Mouse (Mus musculus) embryo, embryonic 11.5 days (tissue): Measurements from ENCODE around the gene Lrrc29.

Source experiments
- DNase-seq: peaks from one replicate; pipeline ENCODE4 v3.0.0-alpha.2; 2012; ENCODE audit warnings: low read depth, low spot score

Lrrc29 gene

GRCm38 (mm10) chr8:105345061-105345975, 19.2 kb upstream of the Lrrc29 start:
- DNase-seq, result no peak

GRCm38 (mm10) chr8:105343791-105344574, 17.9 kb upstream of the Lrrc29 start:
- no peak for DNase-seq

DNA sequence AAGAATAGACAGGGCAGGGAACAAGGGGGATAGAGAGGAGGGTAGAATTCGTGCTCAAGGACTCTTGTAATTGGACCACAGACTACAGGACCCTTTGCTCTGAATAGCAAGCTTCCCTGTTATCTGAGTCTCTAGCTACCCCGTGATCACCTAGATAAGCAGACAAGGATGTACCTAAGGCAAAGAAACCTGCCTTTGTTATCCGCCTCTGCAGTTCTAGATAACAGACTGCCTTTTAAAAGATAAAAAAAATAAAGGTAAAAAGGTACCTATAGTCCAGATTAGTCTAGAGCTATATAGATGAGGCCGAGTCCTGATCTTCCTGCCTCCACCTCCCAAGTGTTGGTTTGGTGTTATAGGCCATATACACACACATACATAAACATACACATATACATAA, 16.7 kb upstream of the Lrrc29 start:
- DNase-seq, result no peak

GRCm38 (mm10) chr8:105341399-105341798, 15.3 kb upstream of the Lrrc29 start:
- no peak for DNase-seq

GRCm38 (mm10) chr8:105339886-105340635, 14.0 kb upstream of the Lrrc29 start:
- DNase-seq, result no peak

DNA sequence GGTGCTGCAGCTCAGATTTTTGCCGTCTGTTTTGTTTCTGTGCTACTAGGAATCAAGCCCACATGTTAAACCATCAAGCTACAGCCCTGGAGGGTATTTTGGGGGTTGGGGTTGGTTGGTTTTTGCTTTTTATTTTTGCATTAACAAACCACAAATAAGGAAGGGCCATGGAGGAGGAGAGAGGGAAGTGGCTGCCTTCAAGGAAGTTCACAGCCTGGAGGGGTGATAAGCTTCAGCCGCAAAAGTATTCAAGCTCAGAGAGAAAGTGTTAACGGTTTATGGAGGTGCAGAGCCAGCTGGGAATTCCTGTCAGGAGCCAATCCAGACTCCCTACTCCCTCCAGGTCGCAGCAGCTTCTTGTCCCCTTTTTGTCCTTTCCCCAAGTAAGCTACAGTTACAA, 12.9 kb upstream of the Lrrc29 start:
- no peak for DNase-seq

DNA sequence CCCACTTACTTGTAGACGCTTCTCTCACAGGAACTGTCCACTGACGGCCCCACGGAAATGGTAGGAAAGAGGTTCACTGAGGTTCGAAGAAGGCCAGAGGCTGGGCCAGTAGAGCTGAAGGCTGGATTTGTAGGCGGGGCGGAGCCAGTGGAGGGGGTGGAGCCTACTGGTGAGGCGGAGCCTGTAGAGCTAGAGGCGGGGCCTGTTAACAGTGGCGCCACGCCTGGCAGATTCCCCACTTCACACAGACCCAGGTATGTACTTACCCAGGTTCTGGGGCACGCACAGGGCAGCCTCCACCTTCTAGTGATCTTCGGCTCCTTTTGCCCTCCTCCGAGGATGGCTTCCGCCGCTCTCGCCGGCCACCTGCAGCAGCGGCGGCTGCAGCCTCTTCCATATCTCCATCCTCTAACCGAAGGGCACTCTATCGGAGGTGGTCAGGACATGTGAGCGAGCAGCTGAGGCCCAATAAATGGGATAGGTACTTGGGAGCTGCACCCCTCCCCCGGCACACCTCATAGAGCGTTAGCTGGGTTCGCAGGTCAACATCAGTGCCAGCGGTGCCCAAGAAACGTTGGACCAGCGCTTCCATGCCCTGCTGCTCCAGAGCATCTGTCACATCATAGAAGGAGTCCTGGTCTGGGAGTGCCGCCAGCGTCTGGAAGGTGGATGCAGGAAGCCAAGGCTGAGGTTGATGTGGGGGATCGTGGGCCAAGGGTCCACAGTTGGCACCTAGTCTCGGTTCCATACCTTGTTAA, 10.5 kb upstream of the Lrrc29 start:
- no peak for DNase-seq

DNA sequence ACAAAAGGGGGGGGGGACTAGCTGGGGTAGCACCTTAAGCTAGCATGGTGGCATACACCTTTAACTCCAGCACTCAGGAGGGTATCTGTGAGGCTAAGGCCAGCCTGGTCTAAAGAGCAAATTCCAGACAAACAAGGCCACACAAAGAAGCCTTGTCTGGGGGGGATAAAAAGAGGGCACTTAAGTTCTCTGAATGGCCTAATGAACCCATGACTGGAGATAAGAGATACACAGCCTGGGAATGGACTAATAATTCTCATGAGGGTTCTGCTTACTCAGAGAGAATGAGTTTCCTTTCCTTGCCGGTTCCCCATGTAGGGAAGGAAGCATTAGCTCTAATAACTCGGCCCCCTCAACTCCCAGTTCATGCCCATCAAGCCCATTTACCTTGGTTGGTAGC, 6.4 kb upstream of the Lrrc29 start:
- no peak for DNase-seq

GRCm38 (mm10) chr8:105331931-105332330, 5.9 kb upstream of the Lrrc29 start:
- no peak for DNase-seq

DNA sequence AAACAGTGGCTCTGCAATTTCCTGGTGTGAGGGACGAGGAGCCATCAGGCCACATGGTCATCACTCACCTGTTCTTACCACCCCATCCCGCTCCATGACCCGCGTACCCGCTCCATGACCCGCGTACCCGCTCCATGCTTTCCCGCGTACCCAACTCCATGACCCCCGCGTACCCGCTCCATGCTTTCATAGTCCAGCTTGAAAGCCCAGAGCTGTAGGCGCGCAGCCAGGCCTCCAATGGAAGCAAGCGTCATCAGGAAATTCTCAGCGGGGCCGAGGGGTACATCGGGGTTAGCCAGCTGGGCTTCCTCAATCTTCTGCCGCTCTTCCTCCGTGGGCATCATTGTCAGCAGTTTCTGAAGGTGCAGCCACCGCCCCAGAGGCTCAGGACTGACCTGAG, 5.4 kb upstream of the Lrrc29 start:
- no peak for DNase-seq

GRCm38 (mm10) chr8:105330325-105330724, 4.2 kb upstream of the Lrrc29 start:
- no peak for DNase-seq

- no peak for DNase-seq
These were observed 890 bp upstream of the Lrrc29 start for GRCm38 (mm10) chr8:105326968-105327367.

DNA sequence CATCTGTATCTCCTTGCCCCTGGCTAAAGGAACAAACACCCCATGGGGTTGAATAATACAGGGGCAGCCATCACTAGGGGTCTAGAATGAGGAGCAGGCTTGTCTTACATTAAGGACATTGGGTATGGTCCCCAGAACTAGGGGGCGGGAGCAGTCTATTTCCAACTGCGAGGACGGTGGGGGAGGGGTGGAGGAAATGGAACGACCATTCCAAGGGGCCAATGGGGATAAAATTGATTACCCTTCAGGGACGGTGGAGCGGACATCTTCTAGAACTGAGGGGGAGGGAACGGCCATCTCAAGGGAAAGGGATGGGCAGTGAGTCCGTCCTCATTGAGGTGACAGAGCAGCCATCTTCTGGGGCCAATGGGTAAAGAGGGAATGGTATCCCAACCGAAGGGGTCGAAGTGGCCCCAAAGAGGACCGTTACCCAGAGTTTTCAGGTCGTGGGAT, 411 bp downstream of the Lrrc29 start:
- no peak for DNase-seq

GRCm38 (mm10) chr8:105323183-105323582, 2.9 kb downstream of the Lrrc29 start:
- no peak for DNase-seq

DNA sequence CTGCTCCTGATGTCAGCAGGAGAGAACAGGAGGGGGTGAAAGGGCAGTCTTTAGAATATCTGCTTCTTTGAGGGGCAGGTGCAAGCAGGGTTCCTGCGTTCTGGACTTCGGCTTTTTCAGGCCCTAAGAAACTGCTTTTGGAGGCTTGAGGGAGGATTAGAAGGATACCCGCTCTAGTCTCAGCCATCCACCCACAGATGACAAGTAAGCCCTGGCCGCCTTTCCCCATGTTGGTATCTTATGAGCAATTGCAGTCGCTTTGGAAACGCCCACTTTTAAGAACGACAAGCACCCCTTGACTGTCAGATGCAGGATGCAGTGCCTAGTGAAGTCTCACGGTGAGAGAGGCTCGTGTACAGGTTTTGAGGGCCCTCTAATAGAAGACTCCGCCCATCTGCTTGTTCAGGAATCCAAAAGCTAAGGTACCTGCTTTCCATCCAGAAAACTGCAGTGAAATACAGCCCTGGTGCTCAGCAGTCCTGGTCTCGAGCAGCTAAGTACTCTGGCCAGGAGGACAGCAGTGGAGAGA, 7.4 kb downstream of the Lrrc29 start:
- DNase-seq, result no peak

DNA sequence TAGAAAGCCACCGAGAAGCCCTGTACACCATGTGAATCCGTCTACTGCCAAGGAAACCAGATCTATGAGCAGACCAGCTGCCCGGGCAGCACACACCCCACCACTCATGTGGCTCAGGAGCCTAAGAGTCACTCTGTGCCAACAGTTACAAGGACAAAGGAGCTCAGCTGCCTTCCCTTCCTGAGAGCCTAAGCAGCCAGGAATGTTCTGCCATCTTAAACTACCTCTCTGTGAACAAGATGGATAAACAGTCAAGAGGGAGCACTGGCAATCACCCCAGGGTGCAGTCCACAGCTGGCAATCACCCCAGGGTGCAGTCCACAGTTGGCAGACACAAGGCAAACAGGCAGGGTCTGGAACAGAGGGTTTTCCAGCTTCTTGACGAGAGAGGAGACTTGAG, 8.1 kb downstream of the Lrrc29 start:
- no peak for DNase-seq

- DNase-seq, result no peak
These were observed 10.9 kb downstream of the Lrrc29 start for GRCm38 (mm10) chr8:105315073-105315769.

DNA sequence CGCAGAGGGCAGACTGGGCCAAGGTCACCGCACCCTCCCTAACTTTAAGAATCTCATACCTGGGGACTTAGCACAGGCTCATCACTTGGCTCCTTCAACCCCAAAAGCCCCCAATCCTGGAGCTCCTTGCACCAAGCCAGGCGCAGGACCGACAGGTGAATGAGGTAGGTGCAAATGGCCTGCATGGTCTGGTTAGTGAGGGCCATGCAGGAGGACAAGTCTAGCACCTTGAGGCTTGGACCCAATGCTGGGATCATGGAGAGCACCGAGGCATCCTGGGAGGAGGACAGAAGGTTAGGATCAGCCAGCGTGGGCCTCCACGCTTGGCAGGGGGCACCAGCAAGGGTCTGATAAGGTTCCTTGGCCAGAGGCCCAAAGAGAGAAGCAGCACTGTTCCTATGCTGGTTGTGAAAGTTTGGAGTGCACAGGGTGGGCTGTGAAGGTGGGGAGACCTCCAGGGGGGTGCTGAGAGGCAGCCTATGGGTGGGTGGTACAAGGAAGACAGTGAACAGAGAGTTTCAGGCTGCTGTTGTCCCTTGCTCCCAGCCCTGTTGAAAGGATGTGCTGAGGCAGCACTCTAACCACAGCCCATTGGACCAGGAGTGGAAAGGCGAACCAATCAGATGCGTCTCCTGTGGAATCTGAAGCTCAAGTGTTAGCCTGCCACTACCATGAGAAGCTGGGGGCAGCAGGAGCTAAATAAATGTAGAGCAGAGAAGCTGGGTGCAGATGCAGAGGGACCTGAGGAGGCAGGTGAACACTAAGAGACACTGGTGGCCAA, 12.3 kb downstream of the Lrrc29 start:
- DNase-seq, result no peak

- DNase-seq, result no peak
These were observed 13.1 kb downstream of the Lrrc29 start for GRCm38 (mm10) chr8:105312891-105313481.
